Comparison of ENCODE assay signal across 33 mouse cellular contexts in the genomic region with DNA sequence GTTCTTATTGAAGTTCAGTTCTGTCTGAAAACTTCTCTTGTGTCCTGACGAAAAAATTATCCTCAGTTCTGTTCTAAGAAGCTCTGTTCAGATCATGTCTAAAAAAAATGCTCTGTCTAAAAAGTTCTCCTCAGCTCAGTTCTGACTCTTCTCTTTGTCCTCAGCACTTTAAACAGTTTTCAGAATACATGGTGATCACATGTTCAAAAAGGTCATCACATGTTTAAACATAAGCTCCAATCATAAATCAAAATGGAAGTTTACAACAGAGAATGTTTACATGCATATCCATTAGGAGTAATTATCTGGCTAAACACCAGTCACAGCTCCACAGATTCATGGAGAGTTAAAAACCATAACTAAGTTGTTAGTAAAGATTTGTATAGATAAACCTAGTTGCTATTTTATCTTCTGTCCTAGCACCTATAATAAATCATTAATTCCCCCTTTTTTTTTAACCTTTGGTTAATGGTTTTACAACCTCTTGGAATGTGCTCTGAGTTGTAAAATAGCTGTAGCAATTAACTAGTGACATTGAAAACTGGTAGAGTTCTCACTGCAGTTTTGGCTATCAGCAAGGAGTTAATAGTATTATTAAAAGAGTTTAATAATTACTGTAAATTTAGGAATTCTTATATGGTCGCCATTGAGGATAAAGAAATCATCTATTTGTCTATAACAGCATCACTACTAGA. TPM values are rescaled to one million over a fixed set of nuclear protein-coding genes. Genes with fewer than 3 reads are reported as not detected.
A peak's percentile ranks its signal among the peaks of the same experiment; 100 is the strongest.
DNase-seq lines count a peak whose midpoint lies in the region; ATAC-seq lines count a peak whose summit lies in the region.
"Had no signal": no experiment of that assay in that cellular context is flagged by ENCODE, and none has a peak within 500 bp of the region (broad histone marks: within the 10 kb centered on the region; RNA-seq: fewer than 3 reads in every experiment).

No protein-coding gene starts in this region.

- H3K9ac ChIP-seq in hindbrain, embryonic 11.5 days (ENCODE audit: low read depth, low read length): no peak overlapping the region
- no peak overlapping the region for H3K9ac ChIP-seq in hindbrain, embryonic 12.5 days
- no peak overlapping the region for H3K9ac ChIP-seq in neural tube, embryonic 12.5 days
- no peak overlapping the region for H3K9ac ChIP-seq in neural tube, embryonic 15.5 days (replicated peaks)
- H3K9ac ChIP-seq: embryonic facial prominence, embryonic 12.5 days; limb, embryonic 15.5 days; midbrain, embryonic 12.5 days had no signal

- no peak overlapping the region for H3K4me3 ChIP-seq in hindbrain, embryonic 11.5 days (ENCODE audit: low read depth, low read length)
- H3K4me3 ChIP-seq in hindbrain, embryonic 12.5 days: no peak overlapping the region
- no peak overlapping the region for H3K4me3 ChIP-seq in neural tube, embryonic 12.5 days
- no peak overlapping the region for H3K4me3 ChIP-seq in neural tube, embryonic 15.5 days (replicated peaks)
- H3K4me3 ChIP-seq: embryonic facial prominence, embryonic 12.5 days; hindbrain, embryonic 10.5 days; limb, embryonic 15.5 days; midbrain, embryonic 12.5 days had no signal

- H3K27me3 ChIP-seq in hindbrain, embryonic 11.5 days (ENCODE audit: control insufficient read depth, insufficient read depth, low read length): no peaks in the 10 kb centered on the region
- no peaks in the 10 kb centered on the region for H3K27me3 ChIP-seq in hindbrain, embryonic 12.5 days
- H3K27me3 ChIP-seq in neural tube, embryonic 12.5 days (replicated peaks): no peaks in the 10 kb centered on the region; the same call in 1 of the 2 replicates
- H3K27me3 ChIP-seq in neural tube, embryonic 15.5 days (replicated peaks): no peaks in the 10 kb centered on the region
- H3K27me3 ChIP-seq: embryonic facial prominence, embryonic 12.5 days; limb, embryonic 15.5 days; midbrain, embryonic 12.5 days had no signal

- no peak for ATAC-seq in hindbrain, embryonic 11.5 days (ENCODE audit: low FRiP score)
- no peak for ATAC-seq in hindbrain, embryonic 12.5 days (ENCODE audit: low FRiP score)
- ATAC-seq in neural tube, embryonic 12.5 days (ENCODE audit: low FRiP score, low read depth): peak; percentile 50; the same call in 1 of the 2 replicates
- no peak for ATAC-seq in neural tube, embryonic 15.5 days (ENCODE audit: low FRiP score)
- ATAC-seq: forebrain, embryonic 16.5 days; hindbrain, postnatal 0 days had no signal

- WGBS in hindbrain, embryonic 11.5 days: 46% methylated on average over 2 of the region's 2 CpGs
- 45% methylated on average over 2 of the region's 2 CpGs for WGBS in hindbrain, embryonic 12.5 days
- WGBS in neural tube, embryonic 12.5 days: 20% methylated on average over 2 of the region's 2 CpGs
- WGBS in neural tube, embryonic 15.5 days: 16% methylated on average over 2 of the region's 2 CpGs

- H3K27ac ChIP-seq in hindbrain, embryonic 11.5 days (ENCODE audit: low read depth, low read length): 0 out of 2 replicates have a peak overlapping the region, but pooled peaks have one; percentile 6
- no peak overlapping the region for H3K27ac ChIP-seq in hindbrain, embryonic 12.5 days
- H3K27ac ChIP-seq in neural tube, embryonic 12.5 days: no peak overlapping the region
- no peak overlapping the region; the same call in 1 of the 2 replicates for H3K27ac ChIP-seq in neural tube, embryonic 15.5 days (replicated peaks)
- H3K27ac ChIP-seq: embryonic facial prominence, embryonic 12.5 days; hindbrain, embryonic 10.5 days; hindbrain, postnatal 0 days; kidney, postnatal 0 days; limb, embryonic 15.5 days; midbrain, embryonic 12.5 days had no signal

- H3K4me2 ChIP-seq in hindbrain, embryonic 11.5 days (replicated peaks; ENCODE audit: low read depth, low read length): no peak overlapping the region
- H3K4me2 ChIP-seq in hindbrain, embryonic 12.5 days (replicated peaks): no peak overlapping the region
- H3K4me2 ChIP-seq in neural tube, embryonic 12.5 days (replicated peaks): no peak overlapping the region
- H3K4me2 ChIP-seq in neural tube, embryonic 15.5 days: no peak overlapping the region
- H3K4me2 ChIP-seq: embryonic facial prominence, embryonic 12.5 days; limb, embryonic 15.5 days; midbrain, embryonic 12.5 days had no signal

- H3K4me1 ChIP-seq in hindbrain, embryonic 11.5 days (replicated peaks; ENCODE audit: control insufficient read depth, insufficient read depth, low read length): no peaks in the 10 kb centered on the region
- no peaks in the 10 kb centered on the region for H3K4me1 ChIP-seq in hindbrain, embryonic 12.5 days
- H3K4me1 ChIP-seq in neural tube, embryonic 12.5 days: peaks cover 7% of the 10 kb centered on the region
- H3K4me1 ChIP-seq in neural tube, embryonic 15.5 days: no peaks in the 10 kb centered on the region
- H3K4me1 ChIP-seq: embryonic facial prominence, embryonic 12.5 days; limb, embryonic 15.5 days had no signal

- no peaks in the 10 kb centered on the region for H3K9me3 ChIP-seq in hindbrain, embryonic 11.5 days (ENCODE audit: control insufficient read depth, low read length)
- H3K9me3 ChIP-seq in hindbrain, embryonic 12.5 days (replicated peaks): no peaks in the 10 kb centered on the region
- no peaks in the 10 kb centered on the region for H3K9me3 ChIP-seq in neural tube, embryonic 12.5 days
- no peaks in the 10 kb centered on the region for H3K9me3 ChIP-seq in neural tube, embryonic 15.5 days (replicated peaks)
- H3K9me3 ChIP-seq: embryonic facial prominence, embryonic 12.5 days; G1E; hindbrain, embryonic 10.5 days; limb, embryonic 15.5 days; midbrain, embryonic 12.5 days had no signal

- no peaks in the 10 kb centered on the region for H3K36me3 ChIP-seq in hindbrain, embryonic 11.5 days (ENCODE audit: control insufficient read depth, insufficient read depth, low read length)
- H3K36me3 ChIP-seq in hindbrain, embryonic 12.5 days: no peaks in the 10 kb centered on the region
- H3K36me3 ChIP-seq in neural tube, embryonic 12.5 days: no peaks in the 10 kb centered on the region
- no peaks in the 10 kb centered on the region for H3K36me3 ChIP-seq in neural tube, embryonic 15.5 days
- H3K36me3 ChIP-seq: embryonic facial prominence, embryonic 12.5 days; hindbrain, embryonic 10.5 days; limb, embryonic 15.5 days; midbrain, embryonic 12.5 days had no signal

- peak; percentile 21 for DNase-seq in embryo, embryonic 10.5 days (ENCODE audit: low spot score)
- no peak for DNase-seq in embryo, embryonic 10 days (ENCODE audit: low spot score)
- no peak for DNase-seq in hindbrain, embryonic 11.5 days (ENCODE audit: low spot score)
- no peak for DNase-seq in gastrocnemius, postnatal 25 days
- DNase-seq: adrenal gland, adult 8-10 months; cerebellum, adult 2 months; cerebellum, postnatal 14 days; gastrocnemius, postnatal 10 days; heart, postnatal 14 days; kidney, adult 18-20 months; kidney, postnatal 4 days; lung, postnatal 36 days; right cerebral cortex, postnatal 25 days; spleen, adult 18-20 months; thymus, postnatal 14 days had no signal

RNA-seq across cellular contexts. Expression of a gene that starts 2.7 kb away (rescaled TPM):
- polyA plus RNA-seq in hindbrain, embryonic 11.5 days (2014; fragmentation: Nextera tagmentation; extraction: Ambion mirVana): 0.20 and 0.34 TPM in 2 replicates
- not detected in 2 replicates for polyA plus RNA-seq in hindbrain, embryonic 12.5 days (2016; fragmentation: Nextera tagmentation; extraction: Ambion mirVana)
- polyA plus RNA-seq in neural tube, embryonic 12.5 days (2016; fragmentation: Nextera tagmentation; extraction: Ambion mirVana): 0.14 TPM in 1 of 2 replicates, not detected in the other
- 0.37 TPM in 1 of 2 replicates, not detected in the other for polyA plus RNA-seq in neural tube, embryonic 15.5 days (2015; fragmentation: Nextera tagmentation; extraction: Ambion mirVana)
- not detected for total RNA-seq in gastrocnemius, postnatal 25 days (2021)
- total RNA-seq: hindbrain, postnatal 0 days; layer of hippocampus, adult 8-10 months; layer of hippocampus, postnatal 25 days; left cerebral cortex, adult 8-10 months; left cerebral cortex, postnatal 36 days had no signal
- polyA plus RNA-seq: forebrain, embryonic 16.5 days; hindbrain, embryonic 10.5 days had no signal

RNA-seq across cellular contexts. Expression of a gene that starts 19.2 kb away (rescaled TPM):
- polyA plus RNA-seq in hindbrain, embryonic 11.5 days (2014; fragmentation: Nextera tagmentation; extraction: Ambion mirVana): not detected in 2 replicates
- polyA plus RNA-seq in hindbrain, embryonic 12.5 days (2016; fragmentation: Nextera tagmentation; extraction: Ambion mirVana): not detected in 2 replicates
- not detected in 2 replicates for polyA plus RNA-seq in neural tube, embryonic 12.5 days (2016; fragmentation: Nextera tagmentation; extraction: Ambion mirVana)
- polyA plus RNA-seq in neural tube, embryonic 15.5 days (2015; fragmentation: Nextera tagmentation; extraction: Ambion mirVana): 0.18 TPM in 1 of 2 replicates, not detected in the other
- total RNA-seq in gastrocnemius, postnatal 25 days (2021): not detected
- total RNA-seq: G1E; heart, postnatal 14 days; hindbrain, postnatal 0 days; layer of hippocampus, adult 8-10 months; layer of hippocampus, postnatal 25 days had no signal
- polyA plus RNA-seq: cerebellum, adult 2 months; embryonic facial prominence, embryonic 12.5 days; forebrain, embryonic 16.5 days; G1E; heart, embryonic 14.5 days; hindbrain, embryonic 10.5 days; hindbrain, postnatal 0 days; midbrain, embryonic 12.5 days; urinary bladder, adult 2 months had no signal

RNA-seq across cellular contexts. Expression of a gene that starts 32.5 kb away (rescaled TPM):
- 0.08 and 0.09 TPM in 2 replicates for polyA plus RNA-seq in hindbrain, embryonic 11.5 days (2014; fragmentation: Nextera tagmentation; extraction: Ambion mirVana)
- 0.25 and 0.81 TPM in 2 replicates for polyA plus RNA-seq in hindbrain, embryonic 12.5 days (2016; fragmentation: Nextera tagmentation; extraction: Ambion mirVana)
- polyA plus RNA-seq in neural tube, embryonic 12.5 days (2016; fragmentation: Nextera tagmentation; extraction: Ambion mirVana): 0.23 and 0.27 TPM in 2 replicates
- 0.14 and 1.4 TPM in 2 replicates for polyA plus RNA-seq in neural tube, embryonic 15.5 days (2015; fragmentation: Nextera tagmentation; extraction: Ambion mirVana)
- total RNA-seq in gastrocnemius, postnatal 25 days (2021): under 1 TPM in 1 of 2 experiments, not detected in 1; 0.08 TPM
- polyA plus RNA-seq: forebrain, embryonic 16.5 days had no signal

RNA-seq across cellular contexts. Expression of a gene that starts 34.2 kb away (rescaled TPM):
- polyA plus RNA-seq in hindbrain, embryonic 11.5 days (2014; fragmentation: Nextera tagmentation; extraction: Ambion mirVana): 0.10 TPM in 1 of 2 replicates, not detected in the other
- 0.10 and 0.14 TPM in 2 replicates for polyA plus RNA-seq in hindbrain, embryonic 12.5 days (2016; fragmentation: Nextera tagmentation; extraction: Ambion mirVana)
- 0.09 TPM in 1 of 2 replicates, not detected in the other for polyA plus RNA-seq in neural tube, embryonic 12.5 days (2016; fragmentation: Nextera tagmentation; extraction: Ambion mirVana)
- polyA plus RNA-seq in neural tube, embryonic 15.5 days (2015; fragmentation: Nextera tagmentation; extraction: Ambion mirVana): not detected in 2 replicates
- total RNA-seq in gastrocnemius, postnatal 25 days (2021): not detected
- total RNA-seq: hindbrain, postnatal 0 days; layer of hippocampus, adult 8-10 months; layer of hippocampus, postnatal 25 days; left cerebral cortex, postnatal 36 days had no signal
- polyA plus RNA-seq: cortical plate, adult 2 months; forebrain, embryonic 16.5 days; G1E; hindbrain, embryonic 10.5 days had no signal

RNA-seq across cellular contexts. Expression of a gene that starts 49.2 kb away (rescaled TPM):
- polyA plus RNA-seq in hindbrain, embryonic 11.5 days (2014; fragmentation: Nextera tagmentation; extraction: Ambion mirVana): 0.04 TPM in 1 of 2 replicates, not detected in the other
- polyA plus RNA-seq in hindbrain, embryonic 12.5 days (2016; fragmentation: Nextera tagmentation; extraction: Ambion mirVana): 0.05 TPM in 1 of 2 replicates, not detected in the other
- polyA plus RNA-seq in neural tube, embryonic 12.5 days (2016; fragmentation: Nextera tagmentation; extraction: Ambion mirVana): 0.09 TPM in 1 of 2 replicates, not detected in the other
- polyA plus RNA-seq in neural tube, embryonic 15.5 days (2015; fragmentation: Nextera tagmentation; extraction: Ambion mirVana): 0.09 and 0.19 TPM in 2 replicates
- total RNA-seq in gastrocnemius, postnatal 25 days (2021): not detected
- polyA plus RNA-seq: forebrain, embryonic 16.5 days; hindbrain, postnatal 0 days had no signal
